Mouse (Mus musculus) forebrain, embryonic 12.5 days (tissue): ENCODE results near the gene Ggct. TPM values are rescaled to one million over a fixed set of nuclear protein-coding genes. Genes with fewer than 3 reads are reported as not detected.

Source experiments
- ATAC-seq: fragments of 200-750 bp; cut with Nextera tagmentation; 2 replicates; pipeline ENCODE4 v1.8.0; 2017; ENCODE audit warnings: moderate TSS enrichment; ENCODE audit not compliant: low FRiP score
- H3K27ac ChIP-seq: fragments of 300-500 bp; sonication (generic); 2 replicates; pipeline ENCODE4 v1.5.1; 2016; ENCODE audit warnings: mild to moderate bottlenecking
- H3K27me3 ChIP-seq: fragments of 300-500 bp; sonication (generic); 2 replicates; pipeline ENCODE4 v1.6.1; 2016; ENCODE audit warnings: mild to moderate bottlenecking
- H3K36me3 ChIP-seq: fragments of 300-500 bp; sonication (generic); replicated peaks from 2 replicates; pipeline ENCODE4 v1.6.1; 2016; ENCODE audit warnings: mild to moderate bottlenecking
- H3K4me1 ChIP-seq: fragments of 300-500 bp; sonication (generic); 2 replicates; pipeline ENCODE4 v1.6.1; 2016
- H3K4me2 ChIP-seq: fragments of 300-500 bp; sonication (generic); 2 replicates; pipeline ENCODE4 v1.6.1; 2016; ENCODE audit warnings: mild to moderate bottlenecking, moderate library complexity
- H3K4me3 ChIP-seq: fragments of 300-500 bp; sonication (generic); replicated peaks from 2 replicates; pipeline ENCODE4 v1.5.1; 2016; ENCODE audit warnings: mild to moderate bottlenecking
- H3K9ac ChIP-seq: fragments of 300-500 bp; sonication (generic); 2 replicates; pipeline ENCODE4 v1.6.1; 2016; ENCODE audit warnings: mild to moderate bottlenecking
- H3K9me3 ChIP-seq: fragments of 300-500 bp; sonication (generic); 2 replicates; pipeline ENCODE4 v1.6.1; 2016
- WGBS: fragments of 180-500 bp; shearing (Covaris S2); methylation state at CpG from one replicate; pipeline ENCODE4 v1.1.7; 2016; 5-methylcytosine and 5-hydroxymethylcytosine counted together
- polyA plus RNA-seq: library from polyadenylated mRNA; unstranded; fragments of >200 nt; fragmentation: Nextera tagmentation; extraction: Ambion mirVana; gene quantifications from 2 replicates; pipeline ENCODE4 v1.2.1, GENCODE M21; 2016

Ggct gene
- polyA plus RNA-seq, 1 experiment from 2014 or later: 9.4 TPM

DNA sequence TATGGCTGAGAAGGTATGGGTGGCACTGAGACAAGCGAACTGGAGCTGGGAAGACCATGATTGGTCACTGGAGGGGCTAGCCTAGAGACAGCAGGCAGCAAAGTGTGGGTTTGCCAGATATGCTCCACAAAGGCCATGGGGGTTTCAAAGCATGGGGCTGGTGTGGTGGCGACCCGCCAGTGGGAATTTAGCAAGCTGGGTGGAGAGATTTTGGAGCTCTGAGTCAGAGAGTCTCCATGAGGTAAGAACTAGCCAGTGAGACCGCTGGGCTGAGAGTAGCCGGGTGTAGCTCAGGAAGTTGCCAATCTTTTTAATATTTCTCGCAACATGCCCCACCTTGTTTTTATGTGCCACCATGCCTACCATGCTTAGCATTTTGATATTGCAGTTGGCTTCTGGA, 4.6 kb downstream of the Ggct start:
- Histone ChIP-seq H3K4me3 (no peak overlapping the region), H3K36me3 (no peaks in the 10 kb centered on the region), H3K4me2 (no peak overlapping the region), H3K27me3 (peaks cover 15% of the 10 kb centered on the region; the same call in 1 of the 2 replicates), H3K27ac (no peak overlapping the region), H3K4me1 (peaks cover 6% of the 10 kb centered on the region; the same call in 1 of the 2 replicates), H3K9ac (no peak overlapping the region), H3K9me3 (no peaks in the 10 kb centered on the region)
- no peak for ATAC-seq
- 88% methylated on average over 6 of the region's 6 CpGs for WGBS

DNA sequence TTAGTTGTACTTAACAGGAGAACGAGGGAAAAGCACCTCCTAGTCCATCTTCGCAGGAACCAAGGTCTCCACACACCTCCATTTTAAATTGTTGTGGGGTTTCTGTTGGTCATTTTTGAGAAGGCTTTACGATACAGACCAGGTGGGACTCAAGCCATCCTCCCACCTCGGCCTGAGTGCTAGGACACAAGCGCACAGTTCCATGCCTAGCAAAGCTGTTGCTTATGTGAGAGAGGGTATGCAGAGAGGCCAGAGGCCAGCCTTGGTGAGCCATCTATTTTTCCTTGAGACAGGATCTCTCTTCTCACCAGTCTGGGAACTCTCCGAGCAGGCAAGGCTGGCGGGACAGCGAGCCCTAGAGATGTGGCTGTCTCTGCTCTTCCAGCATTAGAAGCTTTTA, 8.7 kb downstream of the Ggct start:
- Histone ChIP-seq H3K4me1 (no peaks in the 10 kb centered on the region), H3K9me3 (no peaks in the 10 kb centered on the region), H3K27ac (no peak overlapping the region), H3K4me3 (no peak overlapping the region), H3K9ac (no peak overlapping the region), H3K27me3 (no peaks in the 10 kb centered on the region), H3K4me2 (no peak overlapping the region), H3K36me3 (no peaks in the 10 kb centered on the region)
- no peak for ATAC-seq
- WGBS: 93% methylated on average over 8 of the region's 8 CpGs

DNA sequence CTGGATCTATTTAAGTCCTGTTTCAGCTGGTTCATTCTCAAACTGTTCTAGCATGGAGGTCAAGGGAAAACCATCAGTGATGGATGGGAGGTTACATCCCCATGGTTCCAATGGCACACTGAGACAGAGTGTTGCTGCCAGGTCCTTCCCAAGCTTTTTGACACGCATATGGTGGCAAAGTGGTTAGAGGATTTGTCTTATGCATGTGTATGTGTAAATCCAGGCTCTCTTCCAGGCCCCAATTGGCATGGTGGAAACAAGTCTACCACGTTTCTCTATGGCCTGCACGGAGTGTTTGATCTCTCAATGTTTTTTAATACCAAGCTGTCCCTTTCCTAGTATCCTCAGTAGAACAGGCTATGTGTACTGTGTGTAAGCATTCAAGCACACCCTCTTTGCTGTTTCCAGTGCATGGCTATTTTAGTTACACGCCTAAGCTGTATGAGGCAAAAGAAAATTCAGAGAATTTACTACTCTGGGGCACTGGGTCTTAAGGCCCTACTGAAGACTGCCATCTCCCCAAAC, 9.2 kb downstream of the Ggct start:
- Histone ChIP-seq H3K4me3 (no peak overlapping the region), H3K27ac (no peak overlapping the region), H3K9ac (no peak overlapping the region), H3K4me2 (no peak overlapping the region), H3K4me1 (no peaks in the 10 kb centered on the region), H3K9me3 (no peaks in the 10 kb centered on the region), H3K36me3 (no peaks in the 10 kb centered on the region), H3K27me3 (no peaks in the 10 kb centered on the region)
- WGBS: 87% methylated on average over 4 of the region's 4 CpGs
- ATAC-seq: no peak

DNA sequence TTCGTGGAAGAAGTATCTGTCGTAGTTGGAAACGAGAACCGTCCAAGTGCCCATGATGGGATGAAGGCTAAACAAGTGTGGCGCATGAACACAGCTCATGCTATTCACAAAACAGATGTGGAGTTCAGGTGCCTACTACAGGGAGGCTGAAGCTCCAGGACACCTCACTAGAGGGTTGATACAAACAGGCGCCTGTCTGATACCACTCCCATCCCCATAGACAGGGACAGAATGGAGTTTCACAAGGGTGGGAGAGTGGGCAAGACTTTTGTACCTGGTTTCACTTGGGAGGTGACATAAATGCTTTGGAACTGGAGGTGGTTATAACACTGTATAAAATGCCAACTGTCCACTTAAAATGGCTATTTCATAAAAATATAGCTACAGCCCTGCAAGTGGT, 13.3 kb downstream of the Ggct start:
- H3K4me1 ChIP-seq: no peaks in the 10 kb centered on the region
- H3K36me3 ChIP-seq: no peaks in the 10 kb centered on the region
- 96% methylated on average over 6 of the region's 6 CpGs for WGBS
- no peak overlapping the region for H3K9ac ChIP-seq
- no peak overlapping the region for H3K4me2 ChIP-seq
- ATAC-seq: no peak
- H3K4me3 ChIP-seq: no peak overlapping the region
- peaks cover under 1% of the 10 kb centered on the region for H3K27me3 ChIP-seq
- H3K27ac ChIP-seq: no peak overlapping the region
- no peaks in the 10 kb centered on the region for H3K9me3 ChIP-seq

DNA sequence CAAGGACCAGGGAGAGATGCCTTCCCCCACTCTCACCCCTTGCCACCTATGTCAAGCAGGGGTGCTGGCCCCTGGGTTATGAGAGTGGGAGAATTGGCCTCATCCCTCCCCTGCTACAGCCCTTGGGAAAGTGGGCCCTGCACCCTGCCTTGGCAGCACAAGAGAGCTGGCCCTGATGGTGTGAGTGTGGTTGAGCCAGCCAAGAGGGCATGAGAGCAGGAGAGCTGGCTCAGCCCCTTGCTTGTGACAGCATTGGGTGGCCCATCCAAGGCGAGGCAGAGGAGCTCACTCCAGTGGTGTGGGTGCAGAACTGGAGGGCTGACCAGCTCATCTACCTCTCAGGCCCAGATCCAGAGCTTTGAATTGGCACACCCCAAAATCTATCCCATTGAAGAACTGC, 17.1 kb downstream of the Ggct start:
- H3K27ac ChIP-seq: no peak overlapping the region
- no peak overlapping the region for H3K4me2 ChIP-seq
- H3K9ac ChIP-seq: no peak overlapping the region
- H3K4me1 ChIP-seq: 0 out of 2 replicates have a peak, but pooled peaks cover 7% of the 10 kb centered on the region
- H3K9me3 ChIP-seq: no peaks in the 10 kb centered on the region
- ATAC-seq: no peak
- H3K27me3 ChIP-seq: peaks cover 26% of the 10 kb centered on the region
- no peak overlapping the region for H3K4me3 ChIP-seq
- H3K36me3 ChIP-seq: no peaks in the 10 kb centered on the region
- WGBS: 88% methylated on average over 1 of the region's 1 CpGs

DNA sequence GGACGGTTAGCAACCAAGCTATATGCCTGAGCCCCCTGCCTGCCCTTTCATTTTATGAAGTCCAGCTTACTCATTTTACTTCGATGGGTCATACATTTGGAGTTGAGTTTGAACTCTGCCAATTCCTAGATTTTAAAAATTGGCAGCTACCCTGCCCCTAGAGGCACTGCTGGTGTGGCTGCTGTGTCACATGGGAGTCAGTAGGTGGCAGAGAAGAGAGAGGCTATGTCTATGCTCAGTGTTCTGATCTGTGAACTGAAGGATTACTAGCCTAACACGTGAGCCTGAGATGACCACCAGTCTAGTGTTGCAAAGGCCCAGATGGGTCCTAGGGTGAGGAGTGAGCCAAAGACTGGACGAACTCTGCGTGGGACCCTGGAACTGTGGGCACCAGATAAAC, 18.2 kb downstream of the Ggct start:
- Histone ChIP-seq H3K27ac (no peak overlapping the region), H3K27me3 (peaks cover 26% of the 10 kb centered on the region), H3K4me2 (no peak overlapping the region), H3K4me1 (0 out of 2 replicates have a peak, but pooled peaks cover 7% of the 10 kb centered on the region), H3K9me3 (no peaks in the 10 kb centered on the region), H3K9ac (no peak overlapping the region), H3K4me3 (no peak overlapping the region), H3K36me3 (no peaks in the 10 kb centered on the region)
- 0 out of 2 replicates have a peak, but pooled peaks have one; percentile 9 for ATAC-seq
- 66% methylated on average over 5 of the region's 5 CpGs for WGBS

DNA sequence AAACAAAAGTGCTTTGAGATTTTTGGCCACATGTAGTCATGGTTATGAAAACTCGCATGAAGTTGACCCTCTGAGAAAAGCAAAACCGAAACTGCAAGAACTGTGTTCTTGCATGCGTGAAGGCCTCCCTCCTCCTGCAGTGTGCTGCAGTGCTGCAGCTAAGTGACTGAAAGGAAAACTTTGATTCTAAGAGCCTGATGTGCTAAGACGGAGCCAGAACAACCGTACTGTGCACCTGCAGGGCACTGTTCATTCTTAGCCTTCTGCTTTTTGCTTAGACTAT, 19.9 kb downstream of the Ggct start:
- Histone ChIP-seq H3K9me3 (no peaks in the 10 kb centered on the region), H3K36me3 (no peaks in the 10 kb centered on the region), H3K9ac (no peak overlapping the region), H3K4me1 (0 out of 2 replicates have a peak, but pooled peaks cover 7% of the 10 kb centered on the region), H3K4me2 (peak overlapping the region; percentile 72), H3K4me3 (peak overlapping the region; percentile 52; the same call in 1 of the 2 replicates), H3K27me3 (peaks cover 26% of the 10 kb centered on the region), H3K27ac (no peak overlapping the region)
- no peak for ATAC-seq
- WGBS: 8% methylated on average over 5 of the region's 5 CpGs

DNA sequence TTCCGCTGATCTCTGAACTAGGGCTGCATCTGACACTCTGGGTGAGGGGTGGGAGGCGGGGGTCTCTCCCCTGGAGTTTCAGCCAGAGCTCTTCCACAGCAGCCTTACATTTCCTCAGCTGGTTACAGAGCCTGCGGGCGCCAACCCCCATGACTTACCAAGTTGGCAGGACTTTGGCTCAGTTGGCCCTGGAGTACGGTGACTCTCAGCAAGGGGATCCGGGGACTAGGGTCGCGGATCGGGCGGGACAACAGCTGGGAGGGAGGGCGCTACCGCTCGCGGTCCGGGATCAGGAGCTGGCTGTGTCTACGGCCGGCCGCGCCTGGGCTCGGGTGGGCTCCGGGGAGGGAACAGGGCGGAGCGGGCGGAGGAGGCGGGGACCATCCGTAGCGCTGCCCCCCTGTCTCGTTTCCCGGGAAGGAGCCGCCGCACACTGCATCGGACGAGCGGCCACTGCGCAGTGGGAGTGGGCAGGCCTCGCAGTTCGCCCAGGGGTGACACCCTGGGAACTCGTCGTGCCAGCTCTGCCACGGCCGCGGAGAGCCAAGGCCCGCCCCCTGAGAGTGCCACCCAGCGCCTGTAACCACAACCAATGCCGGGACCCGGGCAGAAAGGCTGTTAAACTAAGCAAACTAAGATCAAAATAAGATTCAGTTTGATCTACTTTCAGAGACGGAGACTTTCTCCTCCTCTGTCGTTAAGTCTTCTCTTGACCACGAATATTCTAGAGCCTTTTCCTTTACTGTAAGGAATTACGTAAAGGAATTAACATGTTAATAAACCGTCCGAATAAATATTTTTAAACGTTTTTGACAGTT, 20.4 kb downstream of the Ggct start, which contains the start of gene Nod1:
Nod1 (minus strand) TSS at position 502 of the 818 bp plus-strand sequence.
- 3% methylated on average over 51 of the region's 53 CpGs for WGBS
- Histone ChIP-seq H3K9me3 (no peaks in the 10 kb centered on the region), H3K4me1 (0 out of 2 replicates have a peak, but pooled peaks cover 7% of the 10 kb centered on the region), H3K27me3 (peaks cover 26% of the 10 kb centered on the region), H3K9ac (peak within 1 kb of the TSS; percentile 52), H3K4me2 (peak within 1 kb of the TSS; percentile 72), H3K36me3 (no peaks in the 10 kb centered on the region), H3K27ac (no peak within 1 kb of the TSS), H3K4me3 (peak within 1 kb of the TSS; percentile 52)
- peak; percentile 77 for ATAC-seq

DNA sequence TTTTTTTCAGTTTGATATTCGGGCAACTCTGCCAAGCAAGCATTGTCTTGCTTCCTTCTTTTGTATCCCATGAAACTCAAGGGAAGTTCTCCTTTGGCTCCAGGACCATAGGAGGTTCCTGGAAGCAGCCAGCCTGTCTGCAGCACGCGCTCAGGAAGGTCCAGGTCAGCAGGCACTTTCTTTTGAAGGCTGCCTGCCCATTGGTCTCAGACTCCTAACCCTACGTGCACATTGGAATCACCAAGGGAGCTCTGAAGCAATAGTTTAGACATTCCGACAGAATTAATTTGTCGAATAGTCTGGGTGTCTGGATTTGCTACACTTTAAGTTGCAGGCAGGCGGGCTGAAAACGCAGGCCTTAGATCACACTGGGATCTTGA, 21.0 kb downstream of the Ggct start:
- Histone ChIP-seq H3K36me3 (no peaks in the 10 kb centered on the region), H3K27ac (no peak overlapping the region), H3K4me3 (peak overlapping the region; percentile 52), H3K9ac (no peak overlapping the region), H3K9me3 (no peaks in the 10 kb centered on the region), H3K27me3 (peaks cover 26% of the 10 kb centered on the region), H3K4me2 (peak overlapping the region; percentile 72), H3K4me1 (0 out of 2 replicates have a peak, but pooled peaks cover 7% of the 10 kb centered on the region)
- ATAC-seq: no peak
- WGBS: 14% methylated on average over 8 of the region's 8 CpGs

DNA sequence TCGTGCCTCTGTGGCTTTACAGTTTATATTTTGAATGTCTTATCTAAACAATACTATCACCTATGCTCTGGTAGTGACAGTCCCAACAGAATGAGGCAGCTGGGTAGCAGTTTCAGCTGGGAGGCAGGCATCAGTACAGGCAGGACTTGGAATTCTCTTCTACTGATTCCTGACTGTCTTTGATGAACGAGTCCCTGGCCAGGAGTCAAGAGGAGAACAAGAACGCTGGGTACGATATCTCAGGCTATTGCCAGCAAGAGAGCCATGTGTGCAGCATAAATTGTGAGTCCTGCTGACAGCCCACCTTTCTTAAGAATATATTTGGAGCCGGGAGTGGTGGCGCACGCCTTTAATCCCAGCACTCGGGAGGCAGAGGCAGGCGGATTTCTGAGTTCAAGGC, 22.2 kb downstream of the Ggct start:
- H3K27me3 ChIP-seq: peaks cover 26% of the 10 kb centered on the region
- no peak for ATAC-seq
- no peak overlapping the region for H3K9ac ChIP-seq
- no peak overlapping the region for H3K4me3 ChIP-seq
- H3K36me3 ChIP-seq: no peaks in the 10 kb centered on the region
- no peaks in the 10 kb centered on the region for H3K9me3 ChIP-seq
- H3K4me2 ChIP-seq: no peak overlapping the region
- H3K4me1 ChIP-seq: 0 out of 2 replicates have a peak, but pooled peaks cover 7% of the 10 kb centered on the region
- WGBS: 90% methylated on average over 9 of the region's 9 CpGs
- H3K27ac ChIP-seq: no peak overlapping the region

DNA sequence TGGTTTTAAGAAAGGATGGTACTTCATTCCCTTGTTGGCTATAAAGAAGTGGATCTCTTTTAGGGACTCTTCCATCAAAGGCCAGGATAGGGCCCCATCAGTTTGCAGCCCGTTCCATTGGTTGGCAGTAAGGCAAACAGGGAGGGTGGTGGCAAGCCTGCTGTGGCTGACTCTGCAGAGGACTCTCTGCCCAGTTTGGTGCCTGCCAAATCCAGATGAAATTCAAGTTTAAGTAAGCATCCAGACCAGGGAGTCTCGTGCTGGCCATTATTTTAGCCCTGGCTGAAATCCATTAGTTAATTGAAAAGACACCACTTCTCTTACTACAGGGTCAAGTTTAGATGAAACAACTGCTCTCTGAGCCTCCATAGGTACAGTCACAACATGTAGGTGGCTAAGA, 22.9 kb downstream of the Ggct start:
- Histone ChIP-seq H3K9ac (no peak overlapping the region), H3K36me3 (no peaks in the 10 kb centered on the region), H3K9me3 (no peaks in the 10 kb centered on the region), H3K27ac (no peak overlapping the region), H3K27me3 (peaks cover 26% of the 10 kb centered on the region), H3K4me3 (no peak overlapping the region), H3K4me2 (no peak overlapping the region), H3K4me1 (0 out of 2 replicates have a peak, but pooled peaks cover 7% of the 10 kb centered on the region)
- 68% methylated on average over 2 of the region's 2 CpGs for WGBS
- ATAC-seq: no peak

DNA sequence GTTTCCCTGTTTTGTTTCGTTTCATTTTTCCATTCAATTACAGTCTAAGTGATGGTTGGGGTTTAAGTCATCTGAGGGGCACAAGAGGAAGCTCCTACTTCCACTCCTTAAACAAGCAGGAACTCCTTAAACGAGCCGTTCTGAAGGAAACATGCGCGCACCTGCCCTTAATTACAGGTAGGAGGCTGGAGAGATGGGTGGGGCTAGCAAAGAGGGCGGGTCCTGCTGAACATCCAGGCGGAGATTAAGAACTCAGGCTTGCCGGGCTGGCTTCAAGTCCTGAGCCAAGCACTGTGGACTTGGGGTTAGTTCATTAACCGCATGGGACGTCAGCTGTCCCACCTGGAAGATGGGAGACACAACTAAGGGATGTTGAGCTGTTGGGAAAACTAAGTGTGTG, 25.2 kb downstream of the Ggct start:
- Histone ChIP-seq H3K27me3 (peaks cover 14% of the 10 kb centered on the region), H3K4me2 (no peak overlapping the region), H3K4me1 (0 out of 2 replicates have a peak, but pooled peaks cover 5% of the 10 kb centered on the region), H3K4me3 (no peak overlapping the region), H3K36me3 (no peaks in the 10 kb centered on the region), H3K27ac (no peak overlapping the region), H3K9me3 (no peaks in the 10 kb centered on the region), H3K9ac (no peak overlapping the region)
- 40% methylated on average over 10 of the region's 10 CpGs for WGBS
- no peak for ATAC-seq

DNA sequence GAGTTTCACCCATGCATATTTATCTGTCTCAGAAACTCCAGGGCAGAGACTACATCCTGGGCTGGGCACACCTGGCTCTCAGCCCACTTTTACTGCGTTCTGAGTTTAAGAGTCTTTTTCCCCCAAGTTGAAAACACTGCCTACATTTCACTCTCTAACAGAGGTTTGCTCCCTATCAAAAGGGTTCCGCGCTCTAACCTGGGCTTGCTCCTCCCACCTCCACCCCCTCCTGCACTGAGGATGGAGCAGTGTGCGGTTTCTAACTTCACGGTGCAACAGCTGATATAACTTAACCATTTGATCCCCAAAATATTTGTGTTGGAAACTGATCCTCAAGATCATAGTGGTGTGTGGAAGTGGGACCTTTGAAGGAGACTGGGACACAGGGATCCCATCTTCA, 27.5 kb downstream of the Ggct start:
- H3K27me3 ChIP-seq: no peaks in the 10 kb centered on the region
- no peak overlapping the region for H3K9ac ChIP-seq
- ATAC-seq: no peak
- H3K9me3 ChIP-seq: no peaks in the 10 kb centered on the region
- no peak overlapping the region for H3K27ac ChIP-seq
- H3K36me3 ChIP-seq: no peaks in the 10 kb centered on the region
- no peak overlapping the region for H3K4me2 ChIP-seq
- no peaks in the 10 kb centered on the region for H3K4me1 ChIP-seq
- 60% methylated on average over 5 of the region's 5 CpGs for WGBS
- no peak overlapping the region for H3K4me3 ChIP-seq
